Mouse (Mus musculus): Measurements from ENCODE around the gene Hist1h3c. TPM values are rescaled to one million over a fixed set of nuclear protein-coding genes. Genes with fewer than 3 reads are reported as not detected.
A peak's percentile ranks its signal among the peaks of the same experiment; 100 is the strongest.

Gene Hist1h3c
- total and polyA plus RNA-seq, 3 experiments, result 8.6 to 759 (median 437) TPM

DNA sequence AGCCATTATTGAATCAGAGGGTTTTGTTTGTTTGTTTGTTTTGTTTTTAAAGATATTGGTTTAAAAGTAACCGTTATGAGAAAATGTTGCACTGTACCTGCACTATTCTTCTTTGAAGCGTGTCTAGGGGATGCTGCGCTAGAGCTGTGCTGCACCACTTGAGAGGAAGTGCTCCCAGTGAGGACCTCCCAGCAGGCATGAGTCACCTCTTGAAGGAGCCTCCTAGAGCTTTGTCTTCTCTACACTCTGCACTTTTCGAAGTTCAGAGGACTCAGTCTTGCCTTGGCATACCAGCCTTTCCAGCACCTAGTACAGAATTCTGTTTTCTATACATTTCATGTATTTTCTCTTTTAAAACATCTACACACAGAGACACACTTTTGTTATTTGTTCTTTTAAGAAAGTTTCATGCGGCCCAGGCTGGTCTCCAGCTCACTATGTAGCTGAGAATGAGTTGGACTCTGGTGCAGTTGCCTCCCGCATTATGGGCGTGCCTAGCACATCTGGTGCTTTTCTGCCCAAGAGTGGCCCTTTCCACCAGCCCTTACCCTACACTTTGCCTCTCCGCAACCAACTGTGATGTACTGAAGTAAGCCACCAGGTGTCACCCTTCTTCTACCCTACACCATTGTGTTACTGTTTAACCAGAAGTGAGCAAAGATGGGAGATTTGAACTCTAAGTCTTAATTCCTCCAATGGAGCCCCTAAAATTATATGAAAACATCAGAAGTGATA, 44.4 kb downstream of the Hist1h3c start:
- Histone ChIP-seq H3K4me3 (ENCODE audit: low read depth, low read length) (no peak overlapping the region; the same call in 1 of the 2 replicates), H3K27me3 (ENCODE audit: insufficient read depth, low read length) (peaks cover 12% of the 10 kb centered on the region), H3K9me3 (replicated peaks) (no peaks in the 10 kb centered on the region), H3K36me3 (replicated peaks) (no peaks in the 10 kb centered on the region), H3K4me1 (ENCODE audit: insufficient read depth, low read depth, low read length) (peaks cover 32% of the 10 kb centered on the region)
- TF ChIP-seq CTCF (IDR thresholded peaks at IDR 0.05; ENCODE audit: low read depth, low read length) (peak; percentile 51), POLR2AphosphoS5 (IDR thresholded peaks at IDR 0.05; ENCODE audit: insufficient replicate concordance, low read depth, low read length) (no peak), GATA1 (IDR thresholded peaks at IDR 0.05; ENCODE audit: borderline replicate concordance, low read length) (no peak), GATA2 (IDR thresholded peaks at IDR 0.05; ENCODE audit: borderline replicate concordance, low read depth, low read length) (no peak), TAL1 (conservative IDR thresholded peaks at IDR 0.05; ENCODE audit: low read depth, low read length) (no peak)
- DNase-seq (ENCODE audit: low spot score), result no peak
- peak; percentile 18; the same call in 1 of the 2 replicates for ATAC-seq (ENCODE audit: extremely low read depth, insufficient number of reproducible peaks, low FRiP score, poor library complexity, severe bottlenecking)

DNA sequence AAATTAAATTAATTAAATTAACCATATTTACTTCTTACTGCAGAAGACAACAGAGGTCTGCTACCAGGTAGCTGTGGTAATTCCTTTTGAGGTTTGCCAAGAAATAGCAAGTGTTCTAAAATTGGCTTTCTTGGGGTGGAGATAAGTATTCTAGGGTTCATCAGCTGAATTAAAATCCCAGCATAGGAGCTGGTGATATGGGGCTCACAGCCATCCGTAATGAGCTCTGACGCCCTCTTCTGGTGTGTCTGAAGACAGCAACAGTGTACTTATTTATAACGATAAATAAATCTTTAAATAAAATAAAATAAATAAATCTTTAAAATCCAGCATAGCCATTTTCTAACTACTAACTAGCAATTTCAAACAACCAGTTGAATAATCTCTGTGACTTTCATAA, 45.6 kb downstream of the Hist1h3c start:
- ATAC-seq (ENCODE audit: extremely low read depth, insufficient number of reproducible peaks, low FRiP score, poor library complexity, severe bottlenecking) (no peak), DNase-seq (ENCODE audit: low spot score) (no peak)
- Histone ChIP-seq H3K27me3 (ENCODE audit: insufficient read depth, low read length) (peaks cover 8% of the 10 kb centered on the region), H3K9me3 (replicated peaks) (no peaks in the 10 kb centered on the region), H3K4me1 (ENCODE audit: insufficient read depth, low read depth, low read length) (peaks cover 31% of the 10 kb centered on the region), H3K4me3 (ENCODE audit: low read depth, low read length) (no peak overlapping the region), H3K36me3 (replicated peaks) (no peaks in the 10 kb centered on the region)
- TF ChIP-seq CTCF (IDR thresholded peaks at IDR 0.05; ENCODE audit: low read depth, low read length) (no peak), GATA1 (IDR thresholded peaks at IDR 0.05; ENCODE audit: borderline replicate concordance, low read length) (no peak), GATA2 (IDR thresholded peaks at IDR 0.05; ENCODE audit: borderline replicate concordance, low read depth, low read length) (no peak), POLR2AphosphoS5 (IDR thresholded peaks at IDR 0.05; ENCODE audit: insufficient replicate concordance, low read depth, low read length) (no peak), TAL1 (conservative IDR thresholded peaks at IDR 0.05; ENCODE audit: low read depth, low read length) (no peak)

DNA sequence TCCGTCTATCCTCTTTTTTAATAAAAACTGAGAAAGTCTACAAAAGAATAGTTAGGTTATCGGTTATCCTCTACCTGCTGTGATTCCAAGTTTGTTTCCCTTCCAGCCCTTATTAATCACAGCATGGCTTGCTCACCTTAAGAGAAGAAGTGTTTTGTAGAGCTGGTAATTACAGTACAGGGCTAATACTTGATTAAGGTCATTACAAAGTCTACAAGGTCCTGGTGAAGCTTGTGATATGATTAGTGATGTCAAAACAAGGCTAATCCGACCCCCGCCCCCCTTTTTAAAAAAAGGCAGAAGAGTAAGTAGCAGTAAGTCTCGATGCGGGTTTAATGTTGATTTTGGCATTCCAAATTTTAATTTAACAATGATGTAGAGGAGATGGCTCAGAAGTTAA, 46.4 kb downstream of the Hist1h3c start:
- ATAC-seq (ENCODE audit: extremely low read depth, insufficient number of reproducible peaks, low FRiP score, poor library complexity, severe bottlenecking) (no peak), DNase-seq (ENCODE audit: low spot score) (no peak)
- Histone ChIP-seq H3K4me3 (ENCODE audit: low read depth, low read length) (no peak overlapping the region; the same call in 1 of the 2 replicates), H3K27me3 (ENCODE audit: insufficient read depth, low read length) (peaks cover 4% of the 10 kb centered on the region; the same call in 1 of the 2 replicates), H3K9me3 (replicated peaks) (no peaks in the 10 kb centered on the region), H3K36me3 (replicated peaks) (no peaks in the 10 kb centered on the region), H3K4me1 (ENCODE audit: insufficient read depth, low read depth, low read length) (peaks cover 31% of the 10 kb centered on the region)
- TF ChIP-seq POLR2AphosphoS5 (IDR thresholded peaks at IDR 0.05; ENCODE audit: insufficient replicate concordance, low read depth, low read length), result no peak
- TF ChIP-seq TAL1 (conservative IDR thresholded peaks at IDR 0.05; ENCODE audit: low read depth, low read length), result no peak
- TF ChIP-seq CTCF (IDR thresholded peaks at IDR 0.05; ENCODE audit: low read depth, low read length), result no peak
- no peak for TF ChIP-seq GATA1 (IDR thresholded peaks at IDR 0.05; ENCODE audit: borderline replicate concordance, low read length)
- TF ChIP-seq GATA2 (IDR thresholded peaks at IDR 0.05; ENCODE audit: borderline replicate concordance, low read depth, low read length), result no peak

DNA sequence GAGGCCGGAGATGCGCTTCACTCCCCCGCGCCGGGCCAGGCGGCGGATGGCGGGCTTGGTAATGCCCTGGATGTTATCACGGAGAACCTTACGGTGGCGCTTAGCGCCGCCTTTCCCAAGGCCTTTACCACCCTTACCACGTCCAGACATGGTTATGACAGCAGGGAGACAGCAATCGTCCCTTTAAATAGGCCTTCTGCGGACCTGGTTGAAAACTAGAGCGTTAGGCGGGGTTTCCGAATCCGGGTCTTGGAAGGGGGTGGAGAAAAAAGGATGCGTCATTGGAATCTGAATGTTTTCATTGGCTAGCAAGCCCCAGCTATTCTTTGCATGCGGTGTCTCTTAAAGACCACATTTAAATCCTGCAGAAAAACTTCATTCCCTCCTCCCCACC, 47.1 kb downstream of the Hist1h3c start, which contains the start of gene Hist1h4c:
Hist1h4c (minus strand) TSS at position 155 of the 394 bp plus-strand sequence.
- H3K9me3 ChIP-seq (replicated peaks), result no peaks in the 10 kb centered on the region
- H3K27me3 ChIP-seq (ENCODE audit: insufficient read depth, low read length), result no peaks in the 10 kb centered on the region
- ATAC-seq (ENCODE audit: extremely low read depth, insufficient number of reproducible peaks, low FRiP score, poor library complexity, severe bottlenecking) (peak; percentile 81), DNase-seq (ENCODE audit: low spot score) (peak; percentile 74)
- TF ChIP-seq POLR2AphosphoS5 (IDR thresholded peaks at IDR 0.05; ENCODE audit: insufficient replicate concordance, low read depth, low read length) (peak; percentile 99), CTCF (IDR thresholded peaks at IDR 0.05; ENCODE audit: low read depth, low read length) (no peak)
- H3K4me1 ChIP-seq (ENCODE audit: insufficient read depth, low read depth, low read length), result peaks cover 31% of the 10 kb centered on the region
- peak within 1 kb of the TSS; percentile 66 for H3K4me3 ChIP-seq (ENCODE audit: low read depth, low read length)
- H3K36me3 ChIP-seq (replicated peaks), result no peaks in the 10 kb centered on the region

DNA sequence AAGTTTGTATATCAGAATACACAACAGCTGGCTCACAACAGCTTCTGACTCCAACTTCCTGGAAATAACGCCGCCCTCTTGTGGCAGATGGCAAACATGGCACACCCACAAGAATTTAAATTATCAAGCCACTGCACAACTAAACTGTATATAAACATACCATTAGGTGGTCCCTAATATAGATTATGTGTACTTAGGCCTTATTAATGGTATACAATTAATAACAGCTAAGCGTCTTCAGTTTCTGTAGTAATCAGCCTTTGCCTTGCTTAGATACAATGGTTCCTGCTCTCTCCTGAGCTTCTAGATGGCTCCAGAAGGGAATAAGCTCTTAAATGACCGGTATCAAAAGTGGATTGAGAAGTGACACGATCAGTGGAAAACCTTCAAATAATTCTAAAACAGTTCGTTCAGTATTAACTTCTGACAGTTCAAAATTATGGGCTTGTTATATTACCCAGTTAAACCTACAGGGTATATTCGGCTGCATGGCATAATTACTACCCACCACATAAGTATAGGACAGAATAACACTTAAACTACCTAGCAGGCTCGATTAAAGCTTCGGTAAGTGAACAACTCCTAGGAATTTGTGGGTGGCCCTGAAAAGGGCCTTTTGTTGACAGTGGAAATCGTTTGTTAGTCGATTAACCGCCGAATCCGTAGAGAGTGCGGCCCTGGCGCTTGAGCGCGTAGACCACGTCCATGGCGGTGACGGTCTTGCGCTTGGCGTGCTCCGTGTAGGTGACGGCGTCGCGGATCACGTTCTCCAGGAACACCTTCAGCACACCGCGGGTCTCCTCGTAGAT, 47.7 kb downstream of the Hist1h3c start:
- TF ChIP-seq CTCF (IDR thresholded peaks at IDR 0.05; ENCODE audit: low read depth, low read length) (peak; percentile 49; the same call in 1 of the 2 replicates), TAL1 (conservative IDR thresholded peaks at IDR 0.05; ENCODE audit: low read depth, low read length) (no peak), GATA2 (IDR thresholded peaks at IDR 0.05; ENCODE audit: borderline replicate concordance, low read depth, low read length) (no peak), POLR2AphosphoS5 (IDR thresholded peaks at IDR 0.05; ENCODE audit: insufficient replicate concordance, low read depth, low read length) (peak; percentile 36; the same call in 1 of the 2 replicates), GATA1 (IDR thresholded peaks at IDR 0.05; ENCODE audit: borderline replicate concordance, low read length) (no peak)
- no peaks in the 10 kb centered on the region for H3K27me3 ChIP-seq (ENCODE audit: insufficient read depth, low read length)
- peak overlapping the region; percentile 66 for H3K4me3 ChIP-seq (ENCODE audit: low read depth, low read length)
- no peaks in the 10 kb centered on the region for H3K36me3 ChIP-seq (replicated peaks)
- no peak for DNase-seq (ENCODE audit: low spot score)
- ATAC-seq (ENCODE audit: extremely low read depth, insufficient number of reproducible peaks, low FRiP score, poor library complexity, severe bottlenecking), result peak; percentile 51
- peaks cover 31% of the 10 kb centered on the region for H3K4me1 ChIP-seq (ENCODE audit: insufficient read depth, low read depth, low read length)
- no peaks in the 10 kb centered on the region for H3K9me3 ChIP-seq (replicated peaks)

DNA sequence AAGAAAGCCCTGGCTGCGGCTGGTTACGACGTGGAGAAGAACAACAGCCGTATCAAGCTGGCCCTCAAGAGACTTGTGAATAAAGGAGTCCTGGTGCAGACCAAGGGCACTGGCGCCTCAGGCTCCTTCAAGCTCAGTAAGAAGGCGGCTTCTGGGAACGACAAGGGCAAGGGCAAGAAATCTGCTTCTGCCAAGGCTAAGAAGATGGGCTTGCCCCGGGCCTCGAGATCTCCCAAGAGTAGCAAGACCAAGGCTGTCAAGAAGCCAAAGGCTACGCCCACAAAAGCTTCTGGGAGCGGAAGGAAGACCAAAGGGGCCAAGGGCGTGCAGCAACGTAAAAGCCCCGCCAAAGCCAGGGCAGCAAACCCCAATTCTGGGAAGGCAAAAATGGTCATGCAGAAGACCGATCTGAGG, 49.3 kb downstream of the Hist1h3c start:
- Histone ChIP-seq H3K4me3 (ENCODE audit: low read depth, low read length) (no peak overlapping the region; the same call in 1 of the 2 replicates), H3K9me3 (replicated peaks) (no peaks in the 10 kb centered on the region), H3K36me3 (replicated peaks) (no peaks in the 10 kb centered on the region), H3K27me3 (ENCODE audit: insufficient read depth, low read length) (no peaks in the 10 kb centered on the region), H3K4me1 (ENCODE audit: insufficient read depth, low read depth, low read length) (peaks cover 26% of the 10 kb centered on the region)
- no peak for DNase-seq (ENCODE audit: low spot score)
- TF ChIP-seq CTCF (IDR thresholded peaks at IDR 0.05; ENCODE audit: low read depth, low read length) (no peak), GATA2 (IDR thresholded peaks at IDR 0.05; ENCODE audit: borderline replicate concordance, low read depth, low read length) (no peak), POLR2AphosphoS5 (IDR thresholded peaks at IDR 0.05; ENCODE audit: insufficient replicate concordance, low read depth, low read length) (no peak), TAL1 (conservative IDR thresholded peaks at IDR 0.05; ENCODE audit: low read depth, low read length) (no peak), GATA1 (IDR thresholded peaks at IDR 0.05; ENCODE audit: borderline replicate concordance, low read length) (no peak)
- no peak for ATAC-seq (ENCODE audit: extremely low read depth, insufficient number of reproducible peaks, low FRiP score, poor library complexity, severe bottlenecking)
